Mouse (Mus musculus) G1E (cell line): ENCODE data around the gene Mael.

Source experiments
- CTCF ChIP-seq: IDR thresholded peaks from 2 replicates; pipeline ENCODE4 v1.5.1; 2012; ENCODE audit warnings: low read depth, low read length, inconsistent platforms, mixed read lengths
- GATA1 ChIP-seq: IDR thresholded peaks from 2 replicates; pipeline ENCODE4 v1.6.1; 2012; ENCODE audit warnings: borderline replicate concordance, low read length, inconsistent platforms, mixed read lengths
- GATA2 ChIP-seq: IDR thresholded peaks from 2 replicates; pipeline ENCODE4 v1.6.1; 2012; ENCODE audit warnings: low read depth, low read length, inconsistent platforms, borderline replicate concordance
- POLR2AphosphoS5 ChIP-seq: IDR thresholded peaks from 2 replicates; pipeline ENCODE4 v1.6.1; 2012; ENCODE audit warnings: low read depth, low read length, inconsistent platforms; ENCODE audit not compliant: insufficient replicate concordance
- TAL1 ChIP-seq: conservative IDR thresholded peaks from 2 replicates; pipeline ENCODE4 v1.6.1; 2012; ENCODE audit warnings: low read depth, low read length, inconsistent platforms, mixed read lengths

GRCm38 (mm10) chr1:166170852-166171251 lies 67.7 kb downstream of the Mael start:
- TF ChIP-seq CTCF: no peak
- no peak for TF ChIP-seq POLR2AphosphoS5
- TF ChIP-seq TAL1: no peak
- TF ChIP-seq GATA1: no peak
- TF ChIP-seq GATA2: no peak
